Mouse (Mus musculus): Measurements from ENCODE around the gene Tspan3.

The Tspan3 gene

DNA sequence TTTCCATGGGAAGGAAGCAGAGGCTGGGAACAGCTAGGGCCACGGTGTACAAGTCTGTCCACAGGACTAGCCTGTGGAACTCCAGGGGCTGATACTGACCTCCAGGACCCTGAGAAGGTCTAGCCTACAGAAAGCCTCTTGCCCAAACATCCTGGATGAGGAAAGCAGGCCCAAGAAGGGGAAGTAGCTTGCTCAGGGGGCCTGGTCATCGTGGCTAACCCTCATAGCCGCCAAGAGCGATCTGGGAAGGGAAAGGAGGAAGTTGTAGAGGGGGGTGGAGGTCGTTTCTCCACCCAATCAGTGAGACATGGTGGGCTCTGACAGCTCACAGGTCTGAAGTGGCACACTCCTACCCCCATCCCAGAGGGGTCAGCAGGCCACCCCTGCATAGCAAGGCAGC, 57.1 kb downstream of the Tspan3 start:
- no peak for DNase-seq (ENCODE audit: low spot score)

DNA sequence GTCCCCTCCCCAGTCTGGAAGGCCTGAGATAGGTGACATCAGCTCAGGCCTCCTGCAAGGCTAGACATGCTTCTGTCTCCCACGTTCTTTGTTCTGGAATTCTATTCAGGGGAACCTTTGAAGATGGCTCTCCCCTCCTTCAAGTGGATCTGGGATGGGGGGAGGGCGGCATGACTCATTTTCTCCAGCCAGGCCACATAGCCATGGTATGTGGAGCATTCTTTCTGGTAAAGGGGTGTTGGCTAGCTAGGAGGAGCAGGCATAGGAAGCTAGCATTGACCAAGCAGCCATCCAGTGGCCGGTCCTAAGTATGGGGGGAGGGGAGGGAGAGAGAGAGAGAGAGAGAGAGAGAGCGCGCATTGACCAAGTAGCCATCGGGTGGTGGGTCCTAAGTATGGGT, 57.8 kb downstream of the Tspan3 start:
- no peak for DNase-seq (ENCODE audit: low spot score)

DNA sequence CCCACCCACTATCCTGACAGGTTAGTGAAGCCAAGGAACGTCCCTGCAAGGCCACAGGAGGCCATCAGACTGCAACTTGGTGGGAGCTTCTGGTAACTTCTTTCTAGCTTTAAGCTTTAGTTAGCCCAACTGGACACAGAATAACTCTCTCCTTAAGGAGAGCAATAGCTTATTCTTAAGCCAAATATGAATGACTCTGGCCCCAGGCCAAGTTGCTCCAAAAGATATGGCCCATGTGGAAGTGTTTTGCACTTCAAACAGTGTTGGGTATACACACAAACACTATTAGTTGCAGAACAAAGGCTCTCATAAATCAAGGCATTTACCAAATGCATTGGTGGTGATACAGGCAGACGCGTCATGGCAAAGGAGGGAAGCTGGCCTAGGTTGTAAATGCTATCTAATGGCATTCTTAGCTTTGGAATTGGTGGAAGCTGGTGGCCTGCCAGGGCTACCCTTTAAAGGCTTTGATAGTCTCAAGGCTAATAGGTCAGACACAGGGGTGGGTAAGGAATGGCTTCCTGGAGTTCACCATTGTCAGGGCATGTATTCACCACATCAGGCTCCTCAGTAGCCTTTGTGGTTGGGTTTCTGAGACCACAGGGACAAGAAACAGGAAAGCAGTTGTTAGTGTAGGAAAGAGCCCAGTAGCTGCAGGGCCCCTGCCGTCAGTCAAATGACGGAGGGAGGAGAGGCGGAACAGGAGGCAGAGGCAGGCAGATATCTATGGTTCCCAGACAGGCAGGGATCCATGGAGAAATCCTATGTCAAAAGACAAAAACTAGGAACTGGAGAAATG, 58.8 kb downstream of the Tspan3 start:
- no peak for DNase-seq (ENCODE audit: low spot score)

DNA sequence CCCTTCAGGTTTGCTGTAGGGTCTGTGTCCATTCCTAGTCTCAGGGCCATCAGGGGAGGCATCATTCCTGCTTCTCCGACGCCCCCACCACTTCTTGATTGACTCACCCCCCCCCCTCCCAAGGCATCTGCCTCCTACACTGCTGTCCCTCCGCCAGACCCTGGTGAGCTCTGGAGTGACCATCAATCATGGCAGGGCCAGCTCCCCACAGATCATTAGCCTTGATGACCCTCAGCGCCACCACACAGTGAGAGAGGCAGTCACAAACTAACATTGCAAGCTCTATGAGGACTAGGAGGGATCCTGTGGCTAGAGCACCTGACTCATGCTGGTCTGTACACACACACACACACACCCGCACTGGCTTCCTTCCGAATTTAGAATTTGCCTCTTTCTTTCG, 60.4 kb downstream of the Tspan3 start:
- no peak for DNase-seq (ENCODE audit: low spot score)

DNA sequence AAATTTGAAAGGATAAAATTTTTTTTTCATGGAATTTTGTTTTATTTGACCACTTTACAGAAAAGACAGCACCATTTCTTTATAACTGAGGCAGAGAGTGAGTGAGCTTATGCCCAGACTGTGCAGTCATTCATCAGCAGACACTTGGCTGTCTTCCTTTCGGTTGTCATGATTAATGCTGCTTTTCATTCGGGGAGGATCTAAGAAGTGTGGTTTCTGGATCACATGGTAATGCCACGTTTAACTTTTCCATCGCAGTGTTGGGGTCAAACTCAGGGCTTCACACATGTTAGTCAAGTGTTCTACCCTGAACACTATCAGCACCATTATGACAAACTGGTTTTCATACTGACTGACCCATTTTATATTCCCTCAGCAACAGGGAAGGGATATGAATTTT, 64.3 kb downstream of the Tspan3 start:
- no peak for DNase-seq (ENCODE audit: low spot score)

DNA sequence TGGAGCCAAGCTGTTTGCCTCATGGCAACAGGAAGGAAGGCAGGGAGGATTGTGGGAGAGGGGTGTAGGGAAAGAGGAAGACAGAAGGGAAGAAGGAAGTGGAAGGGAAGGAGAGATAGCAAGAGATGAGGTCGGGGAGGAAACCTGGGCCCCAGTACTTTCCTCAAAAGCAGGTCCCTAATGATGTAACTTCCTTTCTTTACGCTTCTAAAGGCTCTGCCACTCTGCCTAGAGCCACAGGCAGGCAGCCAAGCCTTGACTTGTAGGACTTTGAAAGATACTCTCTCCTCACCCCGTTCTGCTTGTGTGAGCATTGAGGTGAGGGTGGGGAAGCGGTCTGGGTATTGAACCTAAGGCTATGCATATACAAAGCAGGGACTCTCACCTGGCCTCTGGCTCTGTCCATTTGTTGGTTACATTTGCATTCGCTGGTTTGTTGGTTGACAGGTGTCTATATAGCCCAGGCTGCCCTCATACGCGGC, 65.2 kb downstream of the Tspan3 start:
- no peak for DNase-seq (ENCODE audit: low spot score)

DNA sequence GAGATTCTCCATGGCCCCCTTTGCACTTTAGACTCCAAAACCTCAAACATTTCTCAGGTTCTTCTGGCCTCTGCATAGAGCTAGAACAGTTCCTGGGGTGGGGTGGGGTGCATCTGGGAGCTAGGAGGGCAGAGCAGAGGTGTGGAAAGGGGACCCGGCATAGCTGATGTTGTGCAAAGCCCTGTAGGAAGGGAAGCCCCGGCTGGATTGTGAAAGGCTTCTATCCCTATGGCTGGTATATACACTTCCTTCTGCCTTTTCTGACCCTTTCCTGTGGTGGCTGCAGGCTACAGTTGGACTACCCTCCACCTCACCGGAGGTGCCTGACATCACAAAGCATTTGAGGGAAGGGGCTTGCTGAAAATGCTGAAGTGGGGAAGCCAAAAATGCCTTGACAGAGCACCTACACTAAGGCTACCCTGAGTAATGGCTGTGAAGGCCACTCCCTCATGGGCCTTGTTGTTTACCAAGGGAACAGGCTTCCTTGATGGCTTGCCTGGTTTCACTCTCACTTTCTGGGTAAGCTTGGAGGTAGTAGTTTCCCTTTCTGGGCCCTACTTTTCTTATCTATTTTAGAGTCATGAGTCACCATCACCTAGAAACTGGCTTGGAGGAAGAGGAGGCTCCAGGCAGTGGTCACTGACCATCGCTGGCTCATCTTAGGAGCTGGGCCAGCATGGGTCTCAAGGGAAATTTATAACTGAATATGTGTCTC, 67.5 kb downstream of the Tspan3 start:
- DNase-seq (ENCODE audit: low spot score) = no peak

DNA sequence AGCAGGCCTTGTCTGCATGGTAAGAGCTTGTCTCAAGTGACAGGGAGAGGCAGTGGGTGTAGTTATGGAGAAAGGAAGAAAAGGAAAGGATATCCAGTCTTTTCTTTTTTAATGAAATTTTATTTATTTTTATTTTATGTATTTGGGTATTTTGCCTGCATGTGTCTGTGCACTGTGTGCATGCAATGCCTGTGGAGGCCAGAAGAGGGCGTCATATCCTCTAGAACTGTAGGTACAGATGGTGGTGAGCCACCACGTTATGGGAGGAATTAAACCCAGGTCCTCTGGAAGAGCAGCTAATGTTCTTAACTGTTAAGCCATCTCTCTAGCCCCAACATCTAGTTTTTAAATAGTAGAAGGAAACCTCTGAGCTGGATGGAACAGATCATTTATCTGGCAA, 73.2 kb downstream of the Tspan3 start:
- DNase-seq (ENCODE audit: low spot score) = no peak

DNA sequence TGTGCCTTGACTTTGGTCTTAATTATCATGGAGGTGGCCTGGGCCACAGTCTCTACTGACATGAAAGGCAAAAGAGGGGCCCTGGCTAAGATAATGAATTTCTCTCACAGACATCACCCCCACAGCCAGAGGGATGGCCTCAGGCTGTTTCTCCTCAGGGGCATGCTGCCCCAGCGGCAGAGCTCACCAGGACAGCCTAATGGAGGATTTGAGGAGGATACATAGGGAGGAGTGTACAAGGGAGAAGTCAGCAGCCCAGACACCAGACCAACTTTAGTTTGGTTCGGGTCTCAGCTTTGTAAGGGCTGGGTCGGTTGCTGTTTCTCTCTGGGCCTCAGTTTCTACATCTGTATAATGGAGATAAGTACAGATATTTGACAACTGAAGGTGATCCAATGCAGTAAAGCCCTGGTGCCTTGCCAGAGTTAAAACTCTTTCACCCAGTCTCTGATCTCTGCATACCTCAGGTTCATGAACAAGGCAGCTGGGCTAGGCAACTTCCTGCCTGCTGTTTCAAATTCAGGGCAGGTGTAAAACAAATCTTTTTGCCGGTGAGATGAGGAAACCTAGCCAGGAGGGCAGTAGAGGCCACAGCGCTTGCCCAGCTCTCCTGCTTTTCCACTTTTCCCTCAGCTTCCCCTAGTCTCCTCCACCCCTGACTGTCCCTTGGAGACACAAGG, 74.6 kb downstream of the Tspan3 start:
- no peak for DNase-seq (ENCODE audit: low spot score)

DNA sequence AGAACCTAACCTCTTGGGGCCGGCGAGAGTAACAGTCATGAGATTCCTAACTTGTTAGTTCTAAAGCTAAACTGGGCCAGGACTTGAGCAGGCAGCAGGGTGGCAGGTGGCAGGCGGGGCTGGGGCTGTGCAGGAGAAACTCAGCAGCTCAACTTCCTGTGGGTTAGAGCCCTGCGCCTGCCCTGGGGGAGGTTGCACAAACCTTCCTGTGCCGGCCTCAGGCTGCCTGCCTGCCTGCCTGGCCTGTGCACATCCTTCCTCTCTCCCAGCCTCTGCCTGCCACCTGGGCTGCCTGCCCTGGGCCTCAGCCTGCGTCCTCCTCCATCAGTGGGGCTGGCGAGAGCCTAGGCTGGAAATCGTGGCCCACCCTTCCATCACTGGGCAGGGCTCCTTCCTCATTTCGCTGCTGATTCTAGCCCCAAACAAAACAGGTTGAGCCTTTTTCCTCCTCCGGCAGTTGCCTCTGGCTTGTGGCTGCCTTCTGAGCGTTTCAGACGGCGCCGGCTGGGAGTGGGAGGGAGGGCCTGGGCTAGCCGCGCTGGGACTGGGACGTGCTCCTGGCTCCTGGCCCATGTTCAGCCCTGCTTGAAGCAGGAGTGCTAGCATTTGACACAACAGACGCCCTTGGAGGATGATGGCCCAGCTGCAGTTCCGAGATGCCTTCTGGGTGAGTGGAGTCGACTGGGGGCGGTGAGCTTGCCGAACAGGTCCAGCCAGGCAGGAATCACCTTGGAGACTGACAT, 75.3 kb downstream of the Tspan3 start, which contains the start of gene Pstpip1:
Gene Pstpip1 (plus strand): TSS at position 185 of the 743 bp plus-strand sequence.
- peak; percentile 78 for DNase-seq (ENCODE audit: low spot score)

DNA sequence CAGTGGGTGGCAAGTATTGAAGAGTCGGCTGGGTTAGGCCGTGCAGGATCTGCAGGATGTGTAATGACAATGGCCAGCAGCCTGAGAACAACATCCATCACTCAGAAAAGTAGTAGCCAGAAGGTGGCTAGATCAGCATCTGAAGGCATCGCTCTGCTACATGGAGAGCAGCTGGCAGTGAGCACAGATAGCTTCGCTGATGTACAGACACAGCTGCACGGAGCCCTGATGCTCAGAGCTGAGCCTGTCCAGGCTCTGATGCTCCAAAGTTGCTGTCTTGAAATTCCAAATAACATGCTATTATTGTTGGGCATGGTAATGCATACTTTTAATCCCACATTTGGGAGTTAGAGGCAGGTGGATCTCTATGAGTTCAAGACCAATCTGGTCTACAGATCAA, 78.8 kb downstream of the Tspan3 start:
- no peak for DNase-seq (ENCODE audit: low spot score)

Data from ovary, postnatal 36 days (tissue).